Comparison of ENCODE assay signal across 28 mouse cellular contexts in genomic region chr10:90637352-90637751, GRCm38 (mm10).
A peak's percentile ranks its signal among the peaks of the same experiment; 100 is the strongest.
DNase-seq lines count a peak whose midpoint lies in the region; ATAC-seq and TF ChIP-seq lines count a peak whose summit lies in the region.
"Had no signal": no experiment of that assay in that cellular context is flagged by ENCODE, and none has a peak within 500 bp of the region (broad histone marks: within the 10 kb centered on the region; RNA-seq: fewer than 3 reads in every experiment).

No protein-coding gene starts in this region.

- 67% methylated on average over 4 of the region's 4 CpGs for WGBS in embryonic facial prominence, embryonic 14.5 days
- WGBS in embryonic facial prominence, embryonic 10.5 days, result 89% methylated on average over 4 of the region's 4 CpGs
- 45% methylated on average over 4 of the region's 4 CpGs for WGBS in kidney, postnatal 0 days
- WGBS in midbrain, postnatal 0 days, result 76% methylated on average over 4 of the region's 4 CpGs
- WGBS in midbrain, embryonic 14.5 days, result 80% methylated on average over 4 of the region's 4 CpGs

- no peaks in the 10 kb centered on the region for H3K4me1 ChIP-seq in embryonic facial prominence, embryonic 14.5 days (ENCODE audit: control insufficient read depth, insufficient read depth, low read length)
- H3K4me1 ChIP-seq in embryonic facial prominence, embryonic 10.5 days, result 0 out of 2 replicates have a peak, but pooled peaks cover 3% of the 10 kb centered on the region
- H3K4me1 ChIP-seq in kidney, postnatal 0 days (replicated peaks; ENCODE audit: insufficient read depth, low read length), result no peaks in the 10 kb centered on the region
- H3K4me1 ChIP-seq in midbrain, postnatal 0 days (ENCODE audit: insufficient read depth, low read length), result no peaks in the 10 kb centered on the region
- H3K4me1 ChIP-seq in midbrain, embryonic 14.5 days (ENCODE audit: control insufficient read depth, insufficient read depth, low read length), result no peaks in the 10 kb centered on the region
- H3K4me1 ChIP-seq: forebrain, embryonic 15.5 days; liver, embryonic 15.5 days; lung, embryonic 15.5 days; megakaryocyte, embryonic 14.5 days; midbrain, embryonic 15.5 days had no signal

- no peak overlapping the region for H3K27ac ChIP-seq in embryonic facial prominence, embryonic 14.5 days (replicated peaks; ENCODE audit: low read depth, low read length)
- H3K27ac ChIP-seq in embryonic facial prominence, embryonic 10.5 days (replicated peaks), result no peak overlapping the region
- H3K27ac ChIP-seq in kidney, postnatal 0 days, result no peak overlapping the region
- H3K27ac ChIP-seq in midbrain, postnatal 0 days (ENCODE audit: low read depth, low read length), result no peak overlapping the region
- no peak overlapping the region for H3K27ac ChIP-seq in midbrain, embryonic 14.5 days (replicated peaks; ENCODE audit: low read depth, low read length)
- H3K27ac ChIP-seq: forebrain, embryonic 15.5 days; liver, embryonic 15.5 days; lung, embryonic 15.5 days; midbrain, embryonic 15.5 days had no signal

- TF ChIP-seq CTCF in kidney, postnatal 0 days (IDR thresholded peaks at IDR 0.05; ENCODE audit: low read depth), result no peak
- TF ChIP-seq CTCF in midbrain, postnatal 0 days (IDR thresholded peaks at IDR 0.05), result no peak

- no peaks in the 10 kb centered on the region for H3K27me3 ChIP-seq in embryonic facial prominence, embryonic 14.5 days (replicated peaks; ENCODE audit: control insufficient read depth, insufficient read depth, low read length)
- H3K27me3 ChIP-seq in embryonic facial prominence, embryonic 10.5 days (replicated peaks; ENCODE audit: low read depth, poor library complexity, severe bottlenecking), result no peaks in the 10 kb centered on the region
- H3K27me3 ChIP-seq in kidney, postnatal 0 days (ENCODE audit: insufficient read depth, low read length), result no peaks in the 10 kb centered on the region
- H3K27me3 ChIP-seq in midbrain, postnatal 0 days (ENCODE audit: insufficient read depth, low read length), result no peaks in the 10 kb centered on the region
- no peaks in the 10 kb centered on the region for H3K27me3 ChIP-seq in midbrain, embryonic 14.5 days (ENCODE audit: control insufficient read depth, insufficient read depth, low read length)
- H3K27me3 ChIP-seq: CH12.LX; forebrain, embryonic 15.5 days; liver, embryonic 15.5 days; lung, embryonic 15.5 days; megakaryocyte, embryonic 14.5 days; midbrain, embryonic 15.5 days had no signal

- no peaks in the 10 kb centered on the region for H3K9me3 ChIP-seq in embryonic facial prominence, embryonic 14.5 days (ENCODE audit: control insufficient read depth, low read length)
- 0 out of 2 replicates have a peak, but pooled peaks cover 3% of the 10 kb centered on the region for H3K9me3 ChIP-seq in embryonic facial prominence, embryonic 10.5 days
- no peaks in the 10 kb centered on the region for H3K9me3 ChIP-seq in kidney, postnatal 0 days (replicated peaks; ENCODE audit: low read length)
- H3K9me3 ChIP-seq in midbrain, postnatal 0 days (ENCODE audit: low read length), result no peaks in the 10 kb centered on the region
- peaks cover 6% of the 10 kb centered on the region; the same call in 1 of the 2 replicates for H3K9me3 ChIP-seq in midbrain, embryonic 14.5 days (ENCODE audit: control insufficient read depth, low read length)
- H3K9me3 ChIP-seq: forebrain, embryonic 15.5 days; liver, embryonic 15.5 days; lung, embryonic 15.5 days; midbrain, embryonic 15.5 days had no signal

- H3K9ac ChIP-seq in embryonic facial prominence, embryonic 14.5 days (ENCODE audit: low read depth, low read length), result no peak overlapping the region
- no peak overlapping the region for H3K9ac ChIP-seq in kidney, postnatal 0 days (ENCODE audit: low read depth, low read length)
- H3K9ac ChIP-seq in midbrain, postnatal 0 days (replicated peaks; ENCODE audit: low read length, poor library complexity, severe bottlenecking), result no peak overlapping the region
- no peak overlapping the region for H3K9ac ChIP-seq in midbrain, embryonic 14.5 days (replicated peaks; ENCODE audit: low read length)
- H3K9ac ChIP-seq: forebrain, embryonic 15.5 days; liver, embryonic 15.5 days; lung, embryonic 15.5 days; midbrain, embryonic 15.5 days had no signal

- H3K36me3 ChIP-seq in embryonic facial prominence, embryonic 14.5 days (ENCODE audit: control insufficient read depth, insufficient read depth, low read length), result no peaks in the 10 kb centered on the region
- H3K36me3 ChIP-seq in embryonic facial prominence, embryonic 10.5 days (replicated peaks), result no peaks in the 10 kb centered on the region
- no peaks in the 10 kb centered on the region for H3K36me3 ChIP-seq in kidney, postnatal 0 days (ENCODE audit: insufficient read depth, low read length)
- H3K36me3 ChIP-seq in midbrain, postnatal 0 days (ENCODE audit: insufficient read depth, low read length), result no peaks in the 10 kb centered on the region
- H3K36me3 ChIP-seq in midbrain, embryonic 14.5 days (ENCODE audit: control insufficient read depth, insufficient read depth, low read length), result no peaks in the 10 kb centered on the region
- H3K36me3 ChIP-seq: forebrain, embryonic 15.5 days; G1E; liver, embryonic 15.5 days; lung, embryonic 15.5 days; midbrain, embryonic 15.5 days had no signal

- no peak overlapping the region for H3K4me2 ChIP-seq in embryonic facial prominence, embryonic 14.5 days (ENCODE audit: low read depth, low read length)
- no peak overlapping the region for H3K4me2 ChIP-seq in kidney, postnatal 0 days (ENCODE audit: low read length)
- H3K4me2 ChIP-seq in midbrain, postnatal 0 days (ENCODE audit: low read depth, low read length, poor library complexity, severe bottlenecking), result no peak overlapping the region
- no peak overlapping the region for H3K4me2 ChIP-seq in midbrain, embryonic 14.5 days (ENCODE audit: low read length)
- H3K4me2 ChIP-seq: forebrain, embryonic 15.5 days; heart, embryonic 11.5 days; liver, embryonic 15.5 days; lung, embryonic 15.5 days; midbrain, embryonic 15.5 days had no signal

- peak; percentile 49 for DNase-seq in embryonic facial prominence, embryonic 14.5 days (ENCODE audit: low spot score)
- DNase-seq in embryonic facial prominence, embryonic 10.5 days (ENCODE audit: low spot score), result no peak
- DNase-seq in kidney, postnatal 0 days (ENCODE audit: low spot score), result peak; percentile 68
- no peak for DNase-seq in kidney, adult 8-10 months
- DNase-seq in midbrain, postnatal 0 days (ENCODE audit: low spot score), result peak; percentile 12
- DNase-seq in midbrain, embryonic 14.5 days, result no peak
- peak; percentile 18 for DNase-seq in mesoderm, embryonic 11.5 days (ENCODE audit: low read depth, low spot score)
- DNase-seq: adrenal gland, adult 8-10 months; B cell, adult 2 months; cerebellum, adult 8-10 months; gastrocnemius, postnatal 14 days; heart, adult 11 months; liver; lung, postnatal 36 days; right cerebral cortex, adult 18-20 months; right cerebral cortex, postnatal 4 days; thymus, postnatal 14 days had no signal

- 0 out of 2 replicates have a peak, but pooled peaks have one; percentile 22 for ATAC-seq in embryonic facial prominence, embryonic 14.5 days (ENCODE audit: low read depth)
- no peak for ATAC-seq in kidney, postnatal 0 days (replicated peaks; ENCODE audit: low FRiP score, low read depth)
- ATAC-seq in midbrain, postnatal 0 days (ENCODE audit: low FRiP score), result no peak
- no peak for ATAC-seq in midbrain, embryonic 14.5 days (ENCODE audit: low FRiP score, low TSS enrichment)
- ATAC-seq: forebrain, embryonic 15.5 days; hindbrain, embryonic 16.5 days; intestine, postnatal 0 days; midbrain, embryonic 15.5 days had no signal

- H3K4me3 ChIP-seq in embryonic facial prominence, embryonic 14.5 days (ENCODE audit: low read depth, low read length), result no peak overlapping the region
- H3K4me3 ChIP-seq in embryonic facial prominence, embryonic 10.5 days, result no peak overlapping the region
- H3K4me3 ChIP-seq in kidney, postnatal 0 days (replicated peaks; ENCODE audit: low read depth, low read length), result no peak overlapping the region
- no peak overlapping the region for H3K4me3 ChIP-seq in midbrain, postnatal 0 days (ENCODE audit: low read depth, low read length)
- H3K4me3 ChIP-seq in midbrain, embryonic 14.5 days (replicated peaks; ENCODE audit: low read depth, low read length), result no peak overlapping the region
- H3K4me3 ChIP-seq: forebrain, embryonic 15.5 days; liver, embryonic 15.5 days; lung, embryonic 15.5 days; megakaryocyte, embryonic 14.5 days; midbrain, embryonic 15.5 days; myocyte had no signal

Comparison
In these comparisons a context has a peak if more than half of its experiments do, and no peak if none do; other contexts are left out.
1. DNase-seq: peak in embryonic facial prominence, embryonic 14.5 days (single experiment), kidney, postnatal 0 days (single experiment), midbrain, postnatal 0 days (single experiment) and mesoderm, embryonic 11.5 days (single experiment); none in embryonic facial prominence, embryonic 10.5 days (single experiment), kidney, adult 8-10 months (0 of 2) and midbrain, embryonic 14.5 days (single experiment).